Mouse (Mus musculus): Measurements from ENCODE around the gene Man2b2. TPM values are rescaled to one million over a fixed set of nuclear protein-coding genes. Genes with fewer than 3 reads are reported as not detected.
"Not testable (repeated sequence)": the region's sequence is repeated elsewhere in the genome, so short reads cannot be mapped to it uniquely, and the experiment has no call there.

The Man2b2 gene
- polyA plus RNA-seq, 1 experiment: 0.67 TPM

- peaks cover 76% of the 10 kb centered on the region for H3K36me3 ChIP-seq (ENCODE audit: control insufficient read depth)
- H3K4me1 ChIP-seq (ENCODE audit: control insufficient read depth): no peaks in the 10 kb centered on the region
- no peaks in the 10 kb centered on the region for H3K9me3 ChIP-seq (ENCODE audit: control insufficient read depth, low read length)
- H3K4me3 ChIP-seq (replicated peaks): no peak overlapping the region
- TF ChIP-seq TAL1 (IDR thresholded peaks at IDR 0.05; ENCODE audit: low read length) (no peak), GATA1 (IDR thresholded peaks at IDR 0.05; ENCODE audit: low read length) (no peak)
- no peaks in the 10 kb centered on the region for H3K27me3 ChIP-seq (ENCODE audit: control insufficient read depth)
These were observed 12.7 kb downstream of the Man2b2 start for GRCm38 (mm10) chr5:36817738-36818137.

- Histone ChIP-seq H3K4me3 (replicated peaks) (no peak overlapping the region), H3K36me3 (ENCODE audit: control insufficient read depth) (peaks cover 68% of the 10 kb centered on the region), H3K4me1 (ENCODE audit: control insufficient read depth) (no peaks in the 10 kb centered on the region; the same call in 1 of the 2 replicates), H3K27me3 (ENCODE audit: control insufficient read depth) (no peaks in the 10 kb centered on the region), H3K9me3 (ENCODE audit: control insufficient read depth, low read length) (no peaks in the 10 kb centered on the region)
- TF ChIP-seq TAL1 (IDR thresholded peaks at IDR 0.05; ENCODE audit: low read length) (no peak), GATA1 (IDR thresholded peaks at IDR 0.05; ENCODE audit: low read length) (no peak)
These were observed 15.9 kb downstream of the Man2b2 start for GRCm38 (mm10) chr5:36814554-36814953.

- Histone ChIP-seq H3K36me3 (ENCODE audit: control insufficient read depth) (peaks cover 58% of the 10 kb centered on the region), H3K4me3 (replicated peaks) (no peak overlapping the region), H3K4me1 (ENCODE audit: control insufficient read depth) (no peaks in the 10 kb centered on the region; the same call in 1 of the 2 replicates), H3K27me3 (ENCODE audit: control insufficient read depth) (no peaks in the 10 kb centered on the region), H3K9me3 (ENCODE audit: control insufficient read depth, low read length) (no peaks in the 10 kb centered on the region)
- TF ChIP-seq TAL1 (IDR thresholded peaks at IDR 0.05; ENCODE audit: low read length) (no peak), GATA1 (IDR thresholded peaks at IDR 0.05; ENCODE audit: low read length) (no peak)
These were observed 19.0 kb downstream of the Man2b2 start for GRCm38 (mm10) chr5:36811413-36811812.

GRCm38 (mm10) chr5:36810634-36811033 is 19.8 kb downstream of the Man2b2 start:
- TF ChIP-seq TAL1 (IDR thresholded peaks at IDR 0.05; ENCODE audit: low read length) (no peak), GATA1 (IDR thresholded peaks at IDR 0.05; ENCODE audit: low read length) (no peak)
- Histone ChIP-seq H3K27me3 (ENCODE audit: control insufficient read depth) (no peaks in the 10 kb centered on the region), H3K9me3 (ENCODE audit: control insufficient read depth, low read length) (no peaks in the 10 kb centered on the region), H3K4me1 (ENCODE audit: control insufficient read depth) (no peaks in the 10 kb centered on the region; the same call in 1 of the 2 replicates), H3K36me3 (ENCODE audit: control insufficient read depth) (peaks cover 52% of the 10 kb centered on the region), H3K4me3 (replicated peaks) (no peak overlapping the region)

GRCm38 (mm10) chr5:36809123-36809522 is 21.3 kb downstream of the Man2b2 start:
- Histone ChIP-seq H3K4me1 (ENCODE audit: control insufficient read depth) (no peaks in the 10 kb centered on the region; the same call in 1 of the 2 replicates), H3K36me3 (ENCODE audit: control insufficient read depth) (peaks cover 38% of the 10 kb centered on the region), H3K4me3 (replicated peaks) (no peak overlapping the region), H3K9me3 (ENCODE audit: control insufficient read depth, low read length) (no peaks in the 10 kb centered on the region), H3K27me3 (ENCODE audit: control insufficient read depth) (no peaks in the 10 kb centered on the region)
- TF ChIP-seq GATA1 (IDR thresholded peaks at IDR 0.05; ENCODE audit: low read length): no peak
- TF ChIP-seq TAL1 (IDR thresholded peaks at IDR 0.05; ENCODE audit: low read length): no peak

- peaks cover 24% of the 10 kb centered on the region for H3K36me3 ChIP-seq (ENCODE audit: control insufficient read depth)
- no peak for TF ChIP-seq TAL1 (IDR thresholded peaks at IDR 0.05; ENCODE audit: low read length)
- no peak for TF ChIP-seq GATA1 (IDR thresholded peaks at IDR 0.05; ENCODE audit: low read length)
These were observed 23.3 kb downstream of the Man2b2 start for GRCm38 (mm10) chr5:36807106-36807505.

GRCm38 (mm10) chr5:36797291-36797690 is 33.2 kb downstream of the Man2b2 start:
- Histone ChIP-seq H3K36me3 (ENCODE audit: control insufficient read depth) (peaks cover 26% of the 10 kb centered on the region), H3K4me1 (ENCODE audit: control insufficient read depth) (peaks cover 27% of the 10 kb centered on the region), H3K9me3 (ENCODE audit: control insufficient read depth, low read length) (no peaks in the 10 kb centered on the region), H3K27me3 (ENCODE audit: control insufficient read depth) (peaks cover 27% of the 10 kb centered on the region), H3K4me3 (replicated peaks) (peak overlapping the region; percentile 93)
- TF ChIP-seq TAL1 (IDR thresholded peaks at IDR 0.05; ENCODE audit: low read length) (no peak), GATA1 (IDR thresholded peaks at IDR 0.05; ENCODE audit: low read length) (no peak)

More at GRCm38 (mm10) chr5:36807106-36807505, 23.3 kb downstream of the Man2b2 start:
- H3K4me1 ChIP-seq (ENCODE audit: control insufficient read depth): no peaks in the 10 kb centered on the region; the same call in 1 of the 2 replicates
- no peaks in the 10 kb centered on the region for H3K9me3 ChIP-seq (ENCODE audit: control insufficient read depth, low read length)
- H3K4me3 ChIP-seq (replicated peaks): no peak overlapping the region
- H3K27me3 ChIP-seq (ENCODE audit: control insufficient read depth): no peaks in the 10 kb centered on the region

- peak within 1 kb of the TSS; percentile 93 for H3K4me3 ChIP-seq (replicated peaks)
- not testable (repeated sequence) for H3K9me3 ChIP-seq (ENCODE audit: control insufficient read depth, low read length)
- peaks cover 26% of the 10 kb centered on the region for H3K36me3 ChIP-seq (ENCODE audit: control insufficient read depth)
- H3K27me3 ChIP-seq (ENCODE audit: control insufficient read depth): peaks cover 27% of the 10 kb centered on the region
- H3K4me1 ChIP-seq (ENCODE audit: control insufficient read depth): peaks cover 30% of the 10 kb centered on the region
These were observed 34.0 kb downstream of the Man2b2 start, which contains the start of gene Mrfap1 for GRCm38 (mm10) chr5:36796296-36797014. Gene Mrfap1, minus strand, starts transcription at chr5:36796772.

- H3K36me3 ChIP-seq (ENCODE audit: control insufficient read depth): peaks cover 26% of the 10 kb centered on the region
- H3K4me1 ChIP-seq (ENCODE audit: control insufficient read depth): peaks cover 30% of the 10 kb centered on the region
- H3K4me3 ChIP-seq (replicated peaks): peak overlapping the region; percentile 93
- not testable (repeated sequence) for H3K9me3 ChIP-seq (ENCODE audit: control insufficient read depth, low read length)
- peaks cover 27% of the 10 kb centered on the region for H3K27me3 ChIP-seq (ENCODE audit: control insufficient read depth)
These were observed 34.7 kb downstream of the Man2b2 start for GRCm38 (mm10) chr5:36795647-36796295.
